Mouse (Mus musculus): Measurements from ENCODE around the gene Taar4. TPM values are rescaled to one million over a fixed set of nuclear protein-coding genes. Genes with fewer than 3 reads are reported as not detected.

The Taar4 gene
- polyA plus RNA-seq, 1 experiment from 2014 or later = not detected

GRCm38 (mm10) chr10:23993381-23993780 is 33.1 kb downstream of the Taar4 start, which contains the start of gene Taar7a:
TSS of gene Taar7a (minus strand) at chr10:23993481.
- H3K27me3 ChIP-seq (ENCODE audit: insufficient read depth, low read length) = no peaks in the 10 kb centered on the region
- no peak within 1 kb of the TSS for H3K4me3 ChIP-seq (replicated peaks; ENCODE audit: low read depth, low read length)
- no peak for ATAC-seq (replicated peaks; ENCODE audit: low FRiP score, low read depth)
- no peaks in the 10 kb centered on the region for H3K36me3 ChIP-seq (ENCODE audit: insufficient read depth, low read length)
- no peak for DNase-seq (ENCODE audit: low spot score)
- H3K4me1 ChIP-seq (replicated peaks; ENCODE audit: insufficient read depth, low read length) = no peaks in the 10 kb centered on the region
- H3K9ac ChIP-seq (ENCODE audit: low read depth, low read length) = no peak within 1 kb of the TSS
- no peaks in the 10 kb centered on the region for H3K9me3 ChIP-seq (replicated peaks; ENCODE audit: low read length)
- no peak within 1 kb of the TSS for H3K4me2 ChIP-seq (ENCODE audit: low read length)
- WGBS = 83% methylated on average over 3 of the region's 3 CpGs
- TF ChIP-seq CTCF (IDR thresholded peaks at IDR 0.05; ENCODE audit: low read depth) = no peak
- no peak within 1 kb of the TSS for H3K27ac ChIP-seq

- H3K27me3 ChIP-seq (ENCODE audit: insufficient read depth, low read length) = no peaks in the 10 kb centered on the region
- no peaks in the 10 kb centered on the region for H3K9me3 ChIP-seq (replicated peaks; ENCODE audit: low read length)
- H3K4me1 ChIP-seq (replicated peaks; ENCODE audit: insufficient read depth, low read length) = no peaks in the 10 kb centered on the region
- ATAC-seq (replicated peaks; ENCODE audit: low FRiP score, low read depth) (no peak), DNase-seq (ENCODE audit: low spot score) (no peak)
- no peak within 1 kb of the TSS for H3K27ac ChIP-seq
- no peak within 1 kb of the TSS for H3K9ac ChIP-seq (ENCODE audit: low read depth, low read length)
- TF ChIP-seq CTCF (IDR thresholded peaks at IDR 0.05; ENCODE audit: low read depth) = no peak
- 94% methylated on average over 1 of the region's 1 CpGs for whole genome bisulfite sequencing
- no peak within 1 kb of the TSS for H3K4me2 ChIP-seq (ENCODE audit: low read length)
- H3K4me3 ChIP-seq (replicated peaks; ENCODE audit: low read depth, low read length) = no peak within 1 kb of the TSS
- no peaks in the 10 kb centered on the region for H3K36me3 ChIP-seq (ENCODE audit: insufficient read depth, low read length)
These were observed 39.3 kb downstream of the Taar4 start, which contains the start of gene Taar7b for GRCm38 (mm10) chr10:23999639-24000038. TSS of gene Taar7b (plus strand) at chr10:23999939.

GRCm38 (mm10) chr10:24006442-24006841 is 46.1 kb downstream of the Taar4 start:
- DNase-seq (ENCODE audit: low spot score) (no peak), ATAC-seq (replicated peaks; ENCODE audit: low FRiP score, low read depth) (no peak)
- WGBS = 70% methylated on average over 1 of the region's 1 CpGs

GRCm38 (mm10) chr10:24007034-24007433 is 46.7 kb downstream of the Taar4 start:
- Histone ChIP-seq H3K9ac (ENCODE audit: low read depth, low read length) (no peak overlapping the region), H3K4me2 (ENCODE audit: low read length) (no peak overlapping the region), H3K27ac (no peak overlapping the region), H3K9me3 (replicated peaks; ENCODE audit: low read length) (no peaks in the 10 kb centered on the region), H3K4me1 (replicated peaks; ENCODE audit: insufficient read depth, low read length) (no peaks in the 10 kb centered on the region), H3K36me3 (ENCODE audit: insufficient read depth, low read length) (no peaks in the 10 kb centered on the region), H3K27me3 (ENCODE audit: insufficient read depth, low read length) (no peaks in the 10 kb centered on the region), H3K4me3 (replicated peaks; ENCODE audit: low read depth, low read length) (no peak overlapping the region)
- WGBS = 56% methylated on average over 2 of the region's 2 CpGs
- ATAC-seq (replicated peaks; ENCODE audit: low FRiP score, low read depth) = no peak
- DNase-seq (ENCODE audit: low spot score) = no peak
- TF ChIP-seq CTCF (IDR thresholded peaks at IDR 0.05; ENCODE audit: low read depth) = no peak

More at GRCm38 (mm10) chr10:24006442-24006841, 46.1 kb downstream of the Taar4 start:
- no peaks in the 10 kb centered on the region for H3K27me3 ChIP-seq (ENCODE audit: insufficient read depth, low read length)
- H3K9ac ChIP-seq (ENCODE audit: low read depth, low read length) = no peak overlapping the region
- no peak overlapping the region for H3K4me2 ChIP-seq (ENCODE audit: low read length)
- TF ChIP-seq CTCF (IDR thresholded peaks at IDR 0.05; ENCODE audit: low read depth) = no peak
- H3K4me3 ChIP-seq (replicated peaks; ENCODE audit: low read depth, low read length) = no peak overlapping the region
- no peaks in the 10 kb centered on the region for H3K4me1 ChIP-seq (replicated peaks; ENCODE audit: insufficient read depth, low read length)
- H3K9me3 ChIP-seq (replicated peaks; ENCODE audit: low read length) = no peaks in the 10 kb centered on the region
- H3K36me3 ChIP-seq (ENCODE audit: insufficient read depth, low read length) = no peaks in the 10 kb centered on the region
- H3K27ac ChIP-seq = no peak overlapping the region

DNA sequence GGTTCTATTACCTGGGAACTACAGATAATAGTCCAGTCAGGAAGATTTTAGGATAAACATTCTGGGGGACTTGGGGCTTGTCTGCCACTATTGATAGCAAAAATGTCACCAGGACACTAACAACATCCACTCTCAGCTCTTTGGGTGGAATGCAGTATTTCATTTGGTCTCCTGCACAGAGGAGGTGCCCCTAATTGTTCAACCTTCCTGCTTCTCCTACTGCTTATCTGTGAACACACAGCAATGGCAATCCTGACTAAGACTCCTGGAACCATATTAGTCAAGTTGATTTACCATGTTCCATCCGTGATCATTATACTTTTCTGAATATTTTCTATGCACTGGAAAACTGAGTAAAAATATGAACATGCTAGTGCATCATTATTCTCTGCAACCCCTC is 47.8 kb downstream of the Taar4 start:
- ATAC-seq (replicated peaks; ENCODE audit: low FRiP score, low read depth) = no peak
- Histone ChIP-seq H3K27ac (no peak overlapping the region), H3K4me3 (replicated peaks; ENCODE audit: low read depth, low read length) (no peak overlapping the region), H3K27me3 (ENCODE audit: insufficient read depth, low read length) (no peaks in the 10 kb centered on the region), H3K4me2 (ENCODE audit: low read length) (no peak overlapping the region), H3K36me3 (ENCODE audit: insufficient read depth, low read length) (no peaks in the 10 kb centered on the region), H3K4me1 (replicated peaks; ENCODE audit: insufficient read depth, low read length) (no peaks in the 10 kb centered on the region), H3K9ac (ENCODE audit: low read depth, low read length) (no peak overlapping the region), H3K9me3 (replicated peaks; ENCODE audit: low read length) (no peaks in the 10 kb centered on the region)
- 89% methylated on average over 1 of the region's 1 CpGs for WGBS
- DNase-seq (ENCODE audit: low spot score) = no peak
- TF ChIP-seq CTCF (IDR thresholded peaks at IDR 0.05; ENCODE audit: low read depth) = no peak

Other genes with a start within 250 kb of the Taar4 start
- 225 and 241 TPM in 2 replicates for gene Rps12, start 173.2 kb upstream of the Taar4 start, polyA plus RNA-seq (2015; fragmentation: Nextera tagmentation; extraction: Ambion mirVana)
- gene Slc18b1, start 163.5 kb upstream of the Taar4 start, polyA plus RNA-seq (2015; fragmentation: Nextera tagmentation; extraction: Ambion mirVana) = 16.0 and 20.2 TPM in 2 replicates
- 0.08 and 0.17 TPM in 2 replicates for gene Vnn3, start 109.0 kb upstream of the Taar4 start, polyA plus RNA-seq (2015; fragmentation: Nextera tagmentation; extraction: Ambion mirVana)
- gene Vnn1, start 65.8 kb upstream of the Taar4 start, polyA plus RNA-seq (2015; fragmentation: Nextera tagmentation; extraction: Ambion mirVana) = 21.1 and 22.4 TPM in 2 replicates
- gene Taar1, start 40.1 kb upstream of the Taar4 start, polyA plus RNA-seq (2015; fragmentation: Nextera tagmentation; extraction: Ambion mirVana) = not detected in 2 replicates
- gene Taar2, start 21.9 kb upstream of the Taar4 start, polyA plus RNA-seq (2015; fragmentation: Nextera tagmentation; extraction: Ambion mirVana) = 0.31 and 0.41 TPM in 2 replicates
- gene Taar3, start 10.9 kb upstream of the Taar4 start, polyA plus RNA-seq (2015; fragmentation: Nextera tagmentation; extraction: Ambion mirVana) = not detected in 2 replicates
- 0.23 and 0.30 TPM in 2 replicates for gene Taar5, start 10.2 kb downstream of the Taar4 start, polyA plus RNA-seq (2015; fragmentation: Nextera tagmentation; extraction: Ambion mirVana)
- gene Taar6, start 25.2 kb downstream of the Taar4 start, polyA plus RNA-seq (2015; fragmentation: Nextera tagmentation; extraction: Ambion mirVana) = not detected in 2 replicates
- gene Taar7a, start 33.0 kb downstream of the Taar4 start, polyA plus RNA-seq (2015; fragmentation: Nextera tagmentation; extraction: Ambion mirVana) = not detected in 2 replicates
- gene Taar7b, start 39.4 kb downstream of the Taar4 start, polyA plus RNA-seq (2015; fragmentation: Nextera tagmentation; extraction: Ambion mirVana) = not detected in 2 replicates
- not detected in 2 replicates for gene Taar7d, start 66.7 kb downstream of the Taar4 start, polyA plus RNA-seq (2015; fragmentation: Nextera tagmentation; extraction: Ambion mirVana)
- gene Taar7e, start 77.1 kb downstream of the Taar4 start, polyA plus RNA-seq (2015; fragmentation: Nextera tagmentation; extraction: Ambion mirVana) = not detected in 2 replicates
- not detected in 2 replicates for gene Taar7f, start 89.0 kb downstream of the Taar4 start, polyA plus RNA-seq (2015; fragmentation: Nextera tagmentation; extraction: Ambion mirVana)
- not detected in 2 replicates for gene Taar8a, start 116.0 kb downstream of the Taar4 start, polyA plus RNA-seq (2015; fragmentation: Nextera tagmentation; extraction: Ambion mirVana)
- not detected in 2 replicates for gene Taar8b, start 131.8 kb downstream of the Taar4 start, polyA plus RNA-seq (2015; fragmentation: Nextera tagmentation; extraction: Ambion mirVana)
- not detected in 2 replicates for gene Taar8c, start 141.4 kb downstream of the Taar4 start, polyA plus RNA-seq (2015; fragmentation: Nextera tagmentation; extraction: Ambion mirVana)
- gene Taar9, start 149.0 kb downstream of the Taar4 start, polyA plus RNA-seq (2015; fragmentation: Nextera tagmentation; extraction: Ambion mirVana) = not detected in 2 replicates
- gene Stx7, start 188.8 kb downstream of the Taar4 start, polyA plus RNA-seq (2015; fragmentation: Nextera tagmentation; extraction: Ambion mirVana) = 167 and 185 TPM in 2 replicates